Mouse (Mus musculus): ENCODE measurements around the gene Babam2.

Gene Babam2

GRCm38 (mm10) chr5:32089481-32089880, 392.0 kb downstream of the Babam2 start:
- no peak for DNase-seq

DNA sequence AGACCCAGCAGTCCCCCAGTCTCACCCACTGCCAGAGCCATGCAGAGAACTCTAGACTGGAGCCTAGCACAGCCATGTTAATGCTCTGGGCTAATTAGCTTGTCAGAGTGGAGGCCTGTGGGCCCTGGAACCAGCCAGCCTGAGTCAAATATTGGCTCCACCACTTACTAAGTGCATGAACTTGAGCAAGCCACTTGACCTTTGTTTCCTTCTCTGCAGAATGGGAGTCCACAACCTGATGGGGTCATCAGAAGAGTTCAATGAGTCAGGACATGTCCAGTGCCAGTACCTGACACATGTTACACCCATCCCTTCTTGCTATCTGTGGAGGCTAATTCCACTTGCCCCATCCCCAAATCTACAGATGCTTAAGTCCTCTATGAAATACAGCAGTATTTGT, 394.8 kb downstream of the Babam2 start:
- no peak for DNase-seq

DNA sequence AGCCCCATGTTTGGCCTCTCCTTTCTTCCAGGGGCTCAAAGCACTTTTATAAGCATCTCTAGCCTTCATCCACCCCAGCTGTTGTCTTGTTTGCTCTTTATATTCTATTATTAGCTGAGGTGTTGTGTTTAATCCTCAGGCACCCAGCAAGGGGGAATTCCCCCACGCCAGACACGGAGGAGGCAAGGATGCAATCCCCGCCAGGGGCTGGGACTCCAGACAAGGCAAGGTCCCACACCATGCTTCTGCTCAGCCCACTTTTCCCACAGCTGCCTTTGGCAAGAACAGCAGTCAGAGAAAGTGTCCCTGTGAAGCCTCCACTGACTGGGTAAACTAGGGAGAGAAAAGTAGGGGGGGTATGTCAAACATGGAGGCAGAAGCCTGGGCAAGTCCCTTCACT, 401.2 kb downstream of the Babam2 start:
- DNase-seq, result no peak

GRCm38 (mm10) chr5:32102484-32102883, 405.0 kb downstream of the Babam2 start:
- peak; percentile 47 for DNase-seq

- no peak for DNase-seq
Measured at GRCm38 (mm10) chr5:32102971-32103431, 405.5 kb downstream of the Babam2 start.

- DNase-seq, result no peak
Measured at GRCm38 (mm10) chr5:32103545-32103944, 406.1 kb downstream of the Babam2 start.

- no peak for DNase-seq
Measured at GRCm38 (mm10) chr5:32104119-32104990, 406.9 kb downstream of the Babam2 start.

GRCm38 (mm10) chr5:32106473-32107140, 409.1 kb downstream of the Babam2 start:
- no peak for DNase-seq

GRCm38 (mm10) chr5:32110651-32111050, 413.2 kb downstream of the Babam2 start:
- no peak for DNase-seq

DNA sequence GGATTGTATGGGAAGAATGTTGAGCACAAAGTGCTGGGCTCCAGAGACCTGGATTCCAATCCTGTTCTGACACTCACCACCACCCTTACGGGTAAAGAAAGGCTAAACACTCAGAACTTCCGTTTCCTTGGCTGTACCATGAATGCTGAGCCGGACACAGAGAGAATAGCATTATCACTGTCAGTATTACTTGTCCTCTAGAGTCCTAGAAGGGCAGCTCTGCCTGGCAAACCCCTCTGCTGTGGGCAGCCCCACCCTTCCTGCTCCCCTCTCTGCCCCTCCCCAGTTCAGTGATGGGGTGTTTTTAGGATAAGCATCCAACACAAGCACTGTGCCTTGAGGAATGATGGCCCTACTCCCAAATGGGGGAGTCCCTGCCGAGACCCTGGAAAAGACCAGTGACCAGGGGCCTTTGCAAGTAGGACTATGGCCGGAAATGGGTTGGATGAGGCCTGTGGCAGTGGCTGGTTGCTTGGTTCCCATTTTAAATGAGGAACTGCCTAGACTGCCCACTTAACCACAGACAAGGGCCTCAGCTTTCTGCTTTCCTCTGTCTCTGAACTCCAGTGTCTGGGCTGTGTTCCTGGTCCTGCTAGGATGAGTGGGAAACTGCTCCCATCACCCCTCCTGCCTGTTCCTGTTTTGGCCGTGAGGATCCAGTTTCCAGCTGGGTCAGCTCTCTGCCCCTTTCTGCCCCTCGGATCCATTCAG, 414.9 kb downstream of the Babam2 start:
- DNase-seq, result no peak

GRCm38 (mm10) chr5:32120901-32121376, 423.5 kb downstream of the Babam2 start:
- DNase-seq, result no peak

- no peak for DNase-seq
Measured at GRCm38 (mm10) chr5:32121936-32122335, 424.5 kb downstream of the Babam2 start.

DNA sequence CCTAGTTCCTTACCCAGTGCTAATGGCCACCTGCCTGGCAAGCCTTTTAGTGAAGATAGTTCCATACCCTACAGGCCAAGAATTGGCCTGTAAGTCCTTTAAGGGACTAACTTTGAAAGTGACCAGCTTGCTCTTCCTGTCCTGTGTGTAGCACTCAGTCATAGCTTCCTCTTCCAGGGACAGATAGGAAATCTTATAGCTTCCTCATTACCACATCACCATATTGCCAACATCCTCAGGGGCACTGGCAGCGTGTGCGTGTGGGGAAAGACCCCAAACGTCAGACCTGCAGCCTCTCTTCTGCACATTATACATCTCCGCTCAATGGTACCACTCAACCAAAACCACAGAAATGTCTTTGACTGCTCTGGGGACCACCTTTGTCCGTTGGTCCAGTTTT, 424.9 kb downstream of the Babam2 start:
- DNase-seq, result no peak

DNA sequence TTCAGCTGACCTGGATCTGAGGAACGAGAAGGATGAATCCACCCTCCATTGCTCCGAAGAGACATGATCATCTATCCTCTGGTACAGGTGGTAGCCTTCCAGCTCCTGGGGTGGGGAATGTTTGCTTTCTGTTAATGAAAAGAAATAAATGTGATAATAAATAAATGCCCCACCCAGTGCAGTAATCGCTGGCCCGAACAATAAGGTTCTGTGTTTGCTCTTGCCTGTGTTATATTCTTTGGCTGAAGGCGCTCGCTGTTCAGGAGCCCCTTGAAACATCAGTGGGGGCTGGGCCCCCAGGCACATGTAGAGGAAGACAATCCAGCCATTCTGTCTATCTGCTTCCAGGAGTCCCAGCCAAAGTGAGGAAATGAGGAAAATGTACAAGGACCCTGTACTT, 427.5 kb downstream of the Babam2 start:
- no peak for DNase-seq

DNA sequence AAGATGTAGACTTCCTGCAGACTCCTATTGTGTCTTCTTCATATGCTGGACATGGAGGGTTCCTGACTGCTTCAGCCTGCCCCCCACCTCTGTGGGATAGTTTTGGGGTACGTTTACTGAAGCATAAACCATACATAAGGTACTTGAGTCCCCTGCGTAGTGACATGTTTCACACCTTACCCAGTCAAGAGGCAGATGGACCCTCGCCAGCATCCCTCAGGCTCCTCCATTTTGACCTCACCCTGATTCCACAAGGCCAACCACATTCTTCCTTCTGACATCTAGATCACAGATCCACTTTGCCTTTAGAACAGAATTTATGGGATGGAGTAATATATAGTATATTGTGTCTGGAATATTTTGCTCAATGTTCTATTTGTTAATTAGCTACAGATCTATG, 429.7 kb downstream of the Babam2 start:
- DNase-seq, result no peak

DNA sequence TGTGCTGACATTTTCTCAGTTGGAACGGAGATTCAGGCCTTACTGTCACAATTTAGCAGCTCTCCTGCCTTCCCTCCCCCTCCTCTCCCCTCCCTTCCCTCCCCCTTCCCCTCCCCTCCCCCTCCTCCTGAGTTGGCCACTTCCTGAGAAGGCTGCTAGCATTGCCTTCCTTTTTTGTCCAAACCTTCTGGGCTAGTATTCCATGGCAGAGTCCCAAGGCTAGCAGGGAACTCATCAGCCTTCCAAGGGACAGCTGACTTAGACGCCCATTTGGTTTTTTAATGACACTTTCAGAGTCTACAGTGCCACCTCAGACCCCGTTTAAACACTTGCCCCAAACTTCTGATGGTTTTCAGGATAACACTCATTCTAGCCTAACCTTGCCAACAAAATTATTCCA, 430.4 kb downstream of the Babam2 start:
- DNase-seq, result no peak

DNA sequence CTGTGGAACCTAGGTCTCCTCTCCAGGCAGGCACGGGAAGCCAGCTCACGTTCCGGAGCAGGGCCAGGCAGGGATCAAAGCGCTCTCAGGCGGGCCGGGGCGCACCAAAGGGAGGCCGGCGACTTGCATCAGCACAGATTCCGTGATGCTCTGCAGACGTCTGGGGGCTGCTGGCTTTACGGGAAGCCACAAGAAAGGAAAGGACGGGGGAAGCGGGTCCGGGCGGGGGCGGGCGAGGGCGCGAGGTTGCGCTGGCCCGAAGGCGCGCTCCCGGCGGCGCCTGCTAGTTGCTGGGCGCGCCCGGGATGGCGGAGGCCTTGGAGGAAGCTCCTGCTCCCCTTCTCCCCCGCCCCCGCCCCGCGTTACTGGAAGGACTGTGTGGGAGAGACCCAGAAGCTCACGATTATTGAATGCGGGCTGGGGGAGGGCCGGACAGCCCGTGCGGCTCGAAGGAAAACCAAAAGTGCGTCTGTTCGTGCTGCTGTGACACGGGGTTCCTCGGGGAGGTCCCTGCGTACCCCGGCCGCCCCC, 435.6 kb downstream of the Babam2 start:
- DNase-seq, result peak; percentile 55

DNA sequence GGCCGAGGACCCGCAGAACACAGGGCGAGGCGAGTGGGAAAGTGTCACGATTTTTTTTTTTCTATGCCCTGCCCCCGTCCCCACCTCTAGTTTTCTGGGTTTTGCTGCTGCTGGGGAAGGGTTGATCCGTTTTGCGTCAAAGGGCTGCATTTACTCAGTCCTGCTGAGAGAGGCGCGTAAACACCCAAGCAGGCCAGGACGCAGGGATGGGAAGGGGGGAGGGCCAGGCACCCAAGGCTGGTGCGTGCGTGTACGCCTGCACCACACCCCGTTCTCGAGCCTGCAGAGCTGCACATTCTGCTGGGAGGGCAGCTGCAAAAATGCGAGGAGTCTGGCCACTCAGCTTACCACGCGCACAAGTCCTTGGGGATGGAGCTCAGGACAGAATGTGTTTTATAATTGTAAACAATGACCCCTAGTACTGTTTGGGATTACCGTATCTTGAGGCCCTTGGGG, 436.1 kb downstream of the Babam2 start:
- peak; percentile 53 for DNase-seq

DNA sequence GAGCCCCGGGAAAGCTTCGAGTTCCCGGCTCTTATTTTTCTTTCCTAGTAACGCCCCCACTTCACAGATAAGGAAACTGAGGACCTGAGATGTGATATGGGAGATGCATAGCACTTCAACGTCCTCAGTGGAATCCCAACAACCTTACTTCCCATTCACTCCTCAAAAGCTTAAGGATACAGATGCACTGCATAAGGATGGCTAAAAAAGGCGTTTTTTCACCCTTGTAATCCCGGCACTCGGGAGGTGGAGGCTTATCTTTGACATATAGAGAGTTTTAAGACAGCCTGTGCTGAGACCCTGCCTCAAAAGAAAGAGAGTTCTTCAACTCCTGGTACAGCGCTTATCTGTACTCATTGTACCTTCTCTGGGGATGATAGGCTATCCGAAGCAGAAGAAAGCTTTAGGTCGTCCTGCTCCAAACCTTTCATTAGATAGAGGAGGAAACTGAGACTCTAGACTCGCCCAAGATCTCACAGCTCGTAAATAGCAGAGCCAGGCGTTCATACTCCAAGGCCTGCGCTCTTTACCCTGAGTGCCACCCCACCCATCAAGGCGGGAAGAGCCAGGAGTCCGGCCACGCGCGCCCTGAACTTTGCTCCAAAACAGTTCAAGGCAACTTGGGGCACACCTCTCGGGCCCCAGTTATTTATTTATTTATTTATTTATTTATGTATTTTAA, 436.7 kb downstream of the Babam2 start:
- no peak for DNase-seq
